Mouse (Mus musculus) embryonic facial prominence, embryonic 10.5 days (tissue): ENCODE results near the gene Rnf17. TPM values are rescaled to one million over a fixed set of nuclear protein-coding genes. Genes with fewer than 3 reads are reported as not detected.

ENCODE experiments used
- DNase-seq: peaks from one replicate; pipeline ENCODE4 v3.0.0-alpha.2; 2017; ENCODE audit warnings: low spot score
- H3K27ac ChIP-seq: fragments of 300-500 bp; sonication (generic); replicated peaks from 2 replicates; pipeline ENCODE4 v1.5.1; 2016; ENCODE audit warnings: mild to moderate bottlenecking
- H3K27me3 ChIP-seq: fragments of 300-500 bp; sonication (generic); replicated peaks from 2 replicates; pipeline ENCODE4 v1.6.1; 2016; ENCODE audit warnings: low read depth, mild to moderate bottlenecking; ENCODE audit not compliant: poor library complexity, severe bottlenecking
- H3K36me3 ChIP-seq: fragments of 300-500 bp; sonication (generic); replicated peaks from 2 replicates; pipeline ENCODE4 v1.6.1; 2016; ENCODE audit warnings: mild to moderate bottlenecking, moderate library complexity
- H3K4me1 ChIP-seq: fragments of 300-500 bp; sonication (generic); 2 replicates; pipeline ENCODE4 v1.6.1; 2016
- H3K4me3 ChIP-seq: fragments of 300-500 bp; sonication (generic); 2 replicates; pipeline ENCODE4 v1.5.1; 2016; ENCODE audit warnings: mild to moderate bottlenecking, moderate library complexity
- H3K9me3 ChIP-seq: fragments of 300-500 bp; sonication (generic); 2 replicates; pipeline ENCODE4 v1.6.1; 2016; ENCODE audit warnings: mild to moderate bottlenecking
- WGBS: fragments of 180-500 bp; shearing (Covaris S2); methylation state at CpG from one replicate; pipeline ENCODE4 v1.1.7; 2016; 5-methylcytosine and 5-hydroxymethylcytosine counted together
- polyA plus RNA-seq: library from polyadenylated mRNA; unstranded; fragments of >200 nt; fragmentation: Nextera tagmentation; extraction: Ambion mirVana; gene quantifications from 2 replicates; pipeline ENCODE4 v1.2.1, GENCODE M21; 2016

The Rnf17 gene
- polyA plus RNA-seq, 1 experiment from 2014 or later, result 2.7 TPM

DNA sequence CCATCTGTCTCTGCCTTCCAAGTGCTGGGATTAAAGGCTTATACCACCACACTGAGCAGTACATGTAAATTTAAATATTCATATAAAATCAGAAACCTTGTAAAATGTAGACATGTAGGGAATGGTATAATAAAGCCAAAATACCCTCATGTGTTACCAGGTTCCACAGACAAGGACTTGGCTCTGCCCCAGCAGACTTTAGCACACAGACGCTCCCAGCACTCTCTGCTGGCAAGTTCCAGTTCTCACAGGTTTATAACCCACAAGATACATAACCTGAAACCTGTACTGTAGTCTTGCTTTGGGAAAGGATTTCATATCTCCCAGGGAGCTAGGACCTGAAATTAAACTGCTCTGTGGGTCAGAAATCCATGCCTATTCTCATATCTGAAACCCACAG lies 142.6 kb downstream of the Rnf17 start:
- H3K27me3 ChIP-seq, result no peaks in the 10 kb centered on the region
- no peak overlapping the region for H3K27ac ChIP-seq
- no peaks in the 10 kb centered on the region for H3K9me3 ChIP-seq
- DNase-seq, result no peak
- no peaks in the 10 kb centered on the region for H3K4me1 ChIP-seq
- WGBS, result 86% methylated on average over 1 of the region's 1 CpGs
- H3K36me3 ChIP-seq, result peaks cover 62% of the 10 kb centered on the region
- H3K4me3 ChIP-seq, result no peak overlapping the region

DNA sequence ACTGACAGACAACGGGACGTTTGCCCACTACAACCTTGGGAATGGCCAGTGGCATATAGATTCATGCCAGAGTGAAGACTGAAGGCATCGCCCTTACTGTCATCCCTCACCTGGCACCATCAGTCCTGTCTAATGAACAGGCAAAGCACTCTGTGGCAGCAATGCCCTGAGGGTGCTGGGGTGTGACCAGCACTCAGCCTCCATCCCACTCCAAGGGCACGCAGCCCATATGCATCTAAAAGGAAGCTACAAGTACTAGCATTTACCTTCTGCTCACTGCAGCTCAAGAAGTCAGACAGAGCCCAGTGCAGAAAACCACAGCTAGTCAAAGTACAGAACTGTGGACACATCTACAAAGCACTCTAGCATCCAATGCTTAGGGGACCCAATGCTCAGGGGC lies 143.1 kb downstream of the Rnf17 start:
- no peaks in the 10 kb centered on the region for H3K9me3 ChIP-seq
- H3K27ac ChIP-seq, result no peak overlapping the region
- H3K36me3 ChIP-seq, result peaks cover 67% of the 10 kb centered on the region
- DNase-seq, result no peak
- no peaks in the 10 kb centered on the region for H3K27me3 ChIP-seq
- no peaks in the 10 kb centered on the region for H3K4me1 ChIP-seq
- H3K4me3 ChIP-seq, result no peak overlapping the region
- WGBS, result 94% methylated on average over 4 of the region's 4 CpGs

DNA sequence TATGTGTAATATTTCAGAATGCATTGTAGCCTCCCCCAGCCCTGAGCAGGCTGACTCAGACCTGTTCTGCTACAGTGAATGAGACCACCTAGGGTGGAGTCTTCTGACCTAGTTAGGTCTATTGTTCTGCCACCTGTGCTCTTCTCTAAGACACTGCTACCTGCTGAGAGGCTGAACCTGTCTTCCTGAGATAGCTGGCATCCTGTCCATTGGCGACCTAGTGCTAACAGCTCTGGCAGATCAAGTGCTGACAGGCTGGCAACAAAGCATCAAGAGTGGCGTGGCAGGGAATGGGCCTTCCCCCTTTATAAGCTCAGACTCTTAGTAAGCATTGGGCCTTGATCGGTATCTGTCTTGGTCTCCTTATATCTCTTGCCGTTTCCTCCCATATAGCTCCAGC lies 148.6 kb downstream of the Rnf17 start:
- peaks cover 83% of the 10 kb centered on the region for H3K36me3 ChIP-seq

DNA sequence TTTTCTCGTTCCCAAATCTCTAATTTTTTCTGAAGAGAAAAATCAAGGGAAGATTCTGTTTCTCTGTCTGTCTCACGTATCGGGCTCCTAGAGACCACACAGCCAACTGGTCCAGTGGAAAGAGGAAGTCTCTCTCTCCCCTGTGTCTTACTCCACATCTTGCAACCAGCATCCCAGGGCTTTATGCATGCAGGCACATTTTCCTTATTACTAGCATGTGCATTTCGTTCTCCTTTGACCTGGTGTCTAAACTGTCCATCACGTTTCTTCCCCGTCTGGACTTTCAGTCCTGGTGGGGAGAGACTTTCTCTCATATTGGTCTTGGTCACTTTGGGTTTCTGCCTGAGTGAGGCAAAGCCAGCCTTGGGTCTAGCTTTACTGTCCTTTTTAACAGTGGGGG lies 150.5 kb downstream of the Rnf17 start:
- Histone ChIP-seq H3K4me3 (no peak overlapping the region), H3K36me3 (peaks cover 81% of the 10 kb centered on the region), H3K9me3 (no peaks in the 10 kb centered on the region), H3K27ac (no peak overlapping the region), H3K27me3 (no peaks in the 10 kb centered on the region), H3K4me1 (no peaks in the 10 kb centered on the region)
- no peak for DNase-seq
- WGBS, result 91% methylated on average over 6 of the region's 6 CpGs

More for the DNA sequence above, 148.6 kb downstream of the Rnf17 start:
- Histone ChIP-seq H3K27me3 (no peaks in the 10 kb centered on the region), H3K9me3 (no peaks in the 10 kb centered on the region), H3K4me3 (no peak overlapping the region), H3K27ac (no peak overlapping the region), H3K4me1 (no peaks in the 10 kb centered on the region)
- 91% methylated on average over 4 of the region's 4 CpGs for WGBS
- no peak for DNase-seq

DNA sequence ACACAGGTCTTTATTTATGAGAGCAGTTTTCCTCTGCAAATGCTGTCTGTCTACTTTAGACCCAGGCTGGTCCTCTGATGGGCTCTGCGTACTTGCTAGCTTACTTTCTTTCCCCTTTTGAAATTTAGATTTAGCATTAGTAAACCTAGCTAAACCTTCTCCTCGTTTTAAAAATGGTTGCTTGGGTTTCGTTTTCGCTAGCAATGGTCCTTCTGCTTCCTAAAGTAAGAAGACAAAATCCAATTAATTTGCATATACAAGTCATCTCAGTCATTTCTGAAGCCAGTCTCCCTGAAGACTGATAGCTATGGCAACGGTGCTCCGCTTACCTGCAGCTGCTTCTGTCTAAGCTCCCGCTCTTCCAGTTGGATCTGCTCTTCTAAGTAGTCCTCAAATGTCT lies 150.9 kb downstream of the Rnf17 start:
- Histone ChIP-seq H3K36me3 (peaks cover 82% of the 10 kb centered on the region), H3K4me1 (no peaks in the 10 kb centered on the region), H3K9me3 (no peaks in the 10 kb centered on the region), H3K4me3 (no peak overlapping the region), H3K27me3 (no peaks in the 10 kb centered on the region), H3K27ac (no peak overlapping the region)
- no peak for DNase-seq
- 92% methylated on average over 7 of the region's 7 CpGs for WGBS

DNA sequence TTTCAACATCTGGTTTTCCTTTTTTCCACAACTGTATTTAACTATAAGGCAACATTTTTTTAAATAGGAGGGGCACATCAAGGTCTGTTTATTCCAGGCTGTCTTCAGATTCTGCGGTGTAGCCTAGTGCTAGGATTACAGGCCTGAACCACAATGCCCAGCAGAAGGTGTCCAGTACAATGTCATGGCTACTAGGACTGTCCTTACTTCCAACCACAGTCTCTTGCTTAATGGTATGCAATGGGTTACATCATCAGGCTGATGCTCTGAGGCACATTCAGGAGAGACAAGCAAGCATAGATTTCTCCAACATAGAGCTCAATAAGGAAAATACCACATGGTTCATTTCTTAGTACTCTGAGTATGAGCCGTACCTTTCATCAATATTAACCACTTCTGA lies 152.3 kb downstream of the Rnf17 start:
- Histone ChIP-seq H3K36me3 (peaks cover 85% of the 10 kb centered on the region), H3K27me3 (no peaks in the 10 kb centered on the region), H3K9me3 (no peaks in the 10 kb centered on the region), H3K4me1 (no peaks in the 10 kb centered on the region), H3K27ac (no peak overlapping the region), H3K4me3 (no peak overlapping the region)
- DNase-seq, result no peak
- 95% methylated on average over 2 of the region's 2 CpGs for WGBS

DNA sequence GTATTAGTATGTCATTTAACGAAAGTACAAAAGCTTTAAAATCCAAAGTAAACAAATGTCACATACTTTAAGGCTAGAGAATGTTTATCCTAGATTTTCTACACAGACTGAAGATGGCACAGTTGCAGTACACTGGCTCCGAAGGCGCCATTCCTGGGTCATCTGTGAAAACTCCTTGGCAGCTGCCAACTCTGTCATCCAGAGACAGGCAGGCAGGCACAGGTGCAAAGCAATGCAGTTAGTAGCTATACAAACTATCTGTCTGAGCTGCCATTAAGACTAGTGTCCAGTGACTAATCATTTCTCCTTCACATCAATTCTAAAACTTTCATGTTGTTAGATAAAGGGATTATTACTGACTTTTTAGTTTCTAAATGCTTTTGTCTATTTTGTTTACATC lies 156.8 kb downstream of the Rnf17 start:
- Histone ChIP-seq H3K36me3 (peaks cover 75% of the 10 kb centered on the region), H3K27ac (no peak overlapping the region)

DNA sequence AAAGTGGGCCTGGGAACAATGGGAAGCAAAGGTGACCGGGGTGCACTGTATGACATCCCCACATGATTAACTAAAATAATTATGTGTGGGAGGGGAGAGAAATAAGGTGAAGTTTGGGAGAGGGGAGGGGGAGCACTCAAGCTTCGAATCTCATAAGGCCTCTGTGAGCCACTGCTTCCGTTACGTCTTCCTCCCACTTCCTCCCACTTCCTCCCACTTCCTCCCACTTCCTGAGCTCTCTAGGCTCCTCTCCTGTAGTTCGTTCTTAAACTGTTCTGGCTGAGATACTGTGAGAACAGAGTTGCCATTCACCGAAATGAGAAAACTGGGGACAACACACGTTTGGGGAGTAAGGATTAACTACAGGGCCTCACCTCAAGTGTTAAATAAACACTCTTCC lies 165.1 kb downstream of the Rnf17 start:
- peaks cover 29% of the 10 kb centered on the region for H3K36me3 ChIP-seq
- H3K4me3 ChIP-seq, result no peak overlapping the region
- no peak overlapping the region for H3K27ac ChIP-seq
- no peak for DNase-seq
- 68% methylated on average over 7 of the region's 7 CpGs for WGBS
- H3K9me3 ChIP-seq, result no peaks in the 10 kb centered on the region
- no peaks in the 10 kb centered on the region for H3K27me3 ChIP-seq
- H3K4me1 ChIP-seq, result peaks cover 20% of the 10 kb centered on the region

More for the DNA sequence above, 156.8 kb downstream of the Rnf17 start:
- no peaks in the 10 kb centered on the region for H3K27me3 ChIP-seq
- H3K9me3 ChIP-seq, result no peaks in the 10 kb centered on the region
- H3K4me3 ChIP-seq, result no peak overlapping the region
- H3K4me1 ChIP-seq, result no peaks in the 10 kb centered on the region
- 88% methylated on average over 3 of the region's 3 CpGs for WGBS
- DNase-seq, result no peak

DNA sequence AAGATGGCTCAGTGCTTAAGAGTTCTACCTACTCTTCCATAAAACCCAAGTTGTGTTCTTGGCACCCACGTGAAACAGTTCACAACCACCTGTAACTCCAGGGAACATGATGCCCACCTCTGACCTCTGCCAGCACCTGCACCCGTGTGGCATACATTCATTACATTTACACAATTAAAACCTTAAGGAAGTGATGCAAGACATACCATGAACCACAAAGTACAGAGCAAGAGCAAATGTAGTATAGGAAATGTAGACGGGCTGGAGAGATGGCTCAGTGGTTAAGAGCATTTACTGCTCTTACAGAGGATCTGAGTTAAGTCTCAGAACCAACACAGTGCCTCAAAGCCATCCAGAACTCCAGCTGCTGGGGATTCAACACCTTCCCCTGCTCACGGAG lies 166.7 kb downstream of the Rnf17 start:
- peaks cover 22% of the 10 kb centered on the region for H3K4me1 ChIP-seq
- H3K9me3 ChIP-seq, result no peaks in the 10 kb centered on the region
- H3K36me3 ChIP-seq, result peaks cover 15% of the 10 kb centered on the region
- H3K27me3 ChIP-seq, result no peaks in the 10 kb centered on the region
- H3K27ac ChIP-seq, result no peak overlapping the region
- no peak for DNase-seq
- WGBS, result 88% methylated on average over 4 of the region's 4 CpGs
- H3K4me3 ChIP-seq, result no peak overlapping the region

DNA sequence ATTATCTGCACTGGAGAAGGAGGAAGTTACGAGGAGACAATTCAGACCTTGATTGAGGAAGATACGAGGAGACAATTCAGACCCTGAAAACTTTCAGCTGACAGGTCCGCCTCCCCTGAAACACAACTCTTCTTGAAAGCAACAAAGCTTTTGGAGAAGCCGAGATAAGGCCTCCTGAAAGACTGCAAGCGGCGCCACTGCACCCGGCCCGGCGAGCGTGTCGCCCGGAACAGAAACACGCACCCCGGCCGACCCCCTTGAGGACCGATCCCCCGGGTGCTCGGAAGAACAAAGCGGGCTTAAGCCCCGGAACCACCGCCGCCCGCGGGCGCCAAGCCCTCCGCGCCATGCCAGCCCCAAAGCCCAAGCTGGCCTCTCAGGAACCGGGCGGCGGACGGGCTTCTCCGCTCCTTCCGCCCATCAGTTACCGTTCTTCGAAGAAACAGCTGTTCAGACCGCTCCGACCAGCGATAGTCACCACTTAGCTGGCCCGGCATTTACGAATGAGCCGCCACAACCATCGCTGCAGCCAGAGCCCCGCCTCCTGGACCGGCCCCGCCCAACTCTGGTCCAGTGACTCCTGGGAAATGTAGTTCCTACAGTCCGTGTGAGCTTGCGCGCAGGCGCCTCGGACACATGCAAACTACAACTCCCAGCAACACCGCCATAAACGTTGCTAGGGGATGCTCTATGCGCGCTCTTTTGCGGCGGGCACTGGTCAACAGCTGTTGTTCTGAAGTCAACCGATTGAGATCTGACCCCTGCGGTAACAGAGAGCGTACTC lies 169.1 kb downstream of the Rnf17 start:
- Histone ChIP-seq H3K27ac (peak overlapping the region; percentile 90), H3K4me3 (peak overlapping the region; percentile 86), H3K36me3 (peaks cover 4% of the 10 kb centered on the region), H3K27me3 (peaks cover 4% of the 10 kb centered on the region; the same call in 1 of the 2 replicates), H3K9me3 (no peaks in the 10 kb centered on the region), H3K4me1 (peaks cover 32% of the 10 kb centered on the region)
- WGBS, result under 1% methylated on average over 59 of the region's 59 CpGs
- peak; percentile 98 for DNase-seq

DNA sequence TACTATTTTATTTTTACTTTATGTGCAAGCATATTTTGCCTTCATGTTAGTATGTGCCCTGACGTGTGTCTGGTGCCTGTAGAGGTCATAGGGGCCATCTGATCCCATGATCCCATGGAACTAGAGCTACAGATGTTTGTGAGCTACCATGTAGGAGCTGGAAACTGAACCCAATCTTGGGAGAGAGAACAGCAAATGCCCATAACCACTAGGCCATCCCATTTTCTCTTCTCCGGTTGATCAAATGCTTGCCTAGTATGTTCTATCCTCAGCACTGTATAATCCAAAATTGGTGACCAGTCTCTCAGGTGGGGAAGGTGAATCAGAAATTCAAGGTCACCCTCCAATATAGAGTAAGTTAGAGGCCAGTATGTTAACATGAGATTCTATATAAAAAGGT lies 170.2 kb downstream of the Rnf17 start:
- H3K4me1 ChIP-seq, result peaks cover 28% of the 10 kb centered on the region
- H3K27ac ChIP-seq, result no peak overlapping the region
- no peaks in the 10 kb centered on the region for H3K36me3 ChIP-seq
- H3K27me3 ChIP-seq, result peaks cover 4% of the 10 kb centered on the region; the same call in 1 of the 2 replicates
- no peaks in the 10 kb centered on the region for H3K9me3 ChIP-seq
- no peak for DNase-seq
- peak overlapping the region; percentile 86 for H3K4me3 ChIP-seq
- WGBS, result 79% methylated on average over 2 of the region's 2 CpGs
